Mouse (Mus musculus) small intestine, adult 2 months (tissue): Measurements from ENCODE around the gene Med4.

Experiments
- CTCF ChIP-seq: fragments of 200-500 bp; IDR thresholded peaks from 2 replicates; pipeline ENCODE4 v1.5.1; 2012; ENCODE audit warnings: low read depth, mild to moderate bottlenecking, control low read depth, inconsistent platforms, low read length, moderate library complexity, mixed read lengths; ENCODE audit not compliant: insufficient replicate concordance, insufficient read length; ENCODE audit errors: extremely low read depth
- POLR2A ChIP-seq: fragments of 200-500 bp; IDR thresholded peaks from 2 replicates; pipeline ENCODE4 v1.6.1; 2012; ENCODE audit warnings: low read depth, mild to moderate bottlenecking, control low read depth, inconsistent platforms, low read length, moderate library complexity

- TF ChIP-seq CTCF (no peak), POLR2A (no peak)
Observed at GRCm38 (mm10) chr14:73533755-73534465, 24.1 kb downstream of the Med4 start.
